Mouse (Mus musculus) thymus, postnatal 10 days (tissue): Measurements from ENCODE around the gene Lysmd1.

Experiments used
- DNase-seq, 2 experiments: peaks; one replicate each; pipeline ENCODE4 v3.0.0; 2021; ENCODE audit warnings: low spot score in 2 of 2

Lysmd1 gene

GRCm38 (mm10) chr3:95173256-95173949 lies 39.5 kb downstream of the Lysmd1 start:
- DNase-seq: no peak

- peak; percentile 75 to 90 for DNase-seq
Observed at GRCm38 (mm10) chr3:95174011-95174592, 40.2 kb downstream of the Lysmd1 start.

- no peak for DNase-seq
Observed at GRCm38 (mm10) chr3:95176500-95176899, 42.6 kb downstream of the Lysmd1 start.

- DNase-seq: no peak
Observed at GRCm38 (mm10) chr3:95177583-95177982, 43.7 kb downstream of the Lysmd1 start.

GRCm38 (mm10) chr3:95178948-95179347 lies 45.1 kb downstream of the Lysmd1 start:
- no peak for DNase-seq

- DNase-seq: no peak
Observed at GRCm38 (mm10) chr3:95179890-95180289, 46.0 kb downstream of the Lysmd1 start.

- DNase-seq: no peak
Observed at GRCm38 (mm10) chr3:95181841-95182240, 48.0 kb downstream of the Lysmd1 start.

- DNase-seq: no peak
Observed at GRCm38 (mm10) chr3:95184796-95185577, 51.1 kb downstream of the Lysmd1 start.

- no peak for DNase-seq
Observed at GRCm38 (mm10) chr3:95186100-95186499, 52.2 kb downstream of the Lysmd1 start.

- DNase-seq: no peak
Observed at GRCm38 (mm10) chr3:95186888-95187287, 53.0 kb downstream of the Lysmd1 start.
